Mouse (Mus musculus): ENCODE results near the gene Dmc1. TPM values are rescaled to one million over a fixed set of nuclear protein-coding genes. Genes with fewer than 3 reads are reported as not detected.
A peak's percentile ranks its signal among the peaks of the same experiment; 100 is the strongest.

Gene Dmc1
- polyA plus RNA-seq, 1 experiment from 2014 or later, result 2.5 TPM

GRCm38 (mm10) chr15:79511553-79512320 is 93.2 kb downstream of the Dmc1 start:
- H3K27me3 ChIP-seq, result peaks cover 65% of the 10 kb centered on the region
- H3K9me3 ChIP-seq (replicated peaks), result no peaks in the 10 kb centered on the region
- peak; percentile 59 for ATAC-seq (ENCODE audit: insufficient number of reproducible peaks, low FRiP score, low TSS enrichment, low read depth)
- peak overlapping the region; percentile 46 for H3K4me3 ChIP-seq (replicated peaks)
- peak overlapping the region; percentile 74 for H3K4me2 ChIP-seq (replicated peaks)
- no peak overlapping the region for H3K27ac ChIP-seq (replicated peaks)
- peaks cover 30% of the 10 kb centered on the region for H3K4me1 ChIP-seq
- H3K9ac ChIP-seq, result no peak overlapping the region
- WGBS, result 2% methylated on average over 61 of the region's 61 CpGs
- H3K36me3 ChIP-seq, result no peaks in the 10 kb centered on the region

Small RNA genes lying within 50 kb of the gene (microRNA-seq; reads per million reads assigned to microRNA genes)
- not detected for gene Gm27903 (ENCODE audit: borderline number of aligned reads)

Other genes starting within 250 kb of the Dmc1 start
- gene Tmem184b, start 201.5 kb downstream of the Dmc1 start, polyA plus RNA-seq (2015; fragmentation: Nextera tagmentation; extraction: Ambion mirVana), result 87.4 and 92.8 TPM in 2 replicates
- gene Csnk1e, start 149.5 kb downstream of the Dmc1 start, polyA plus RNA-seq (2015; fragmentation: Nextera tagmentation; extraction: Ambion mirVana), result 113 and 117 TPM in 2 replicates
- 0.14 and 0.15 TPM in 2 replicates for gene Kcnj4, start 99.9 kb downstream of the Dmc1 start, polyA plus RNA-seq (2015; fragmentation: Nextera tagmentation; extraction: Ambion mirVana)
- gene Kdelr3, start 88.7 kb downstream of the Dmc1 start, polyA plus RNA-seq (2015; fragmentation: Nextera tagmentation; extraction: Ambion mirVana), result 168 and 178 TPM in 2 replicates
- 48.5 and 55.1 TPM in 2 replicates for gene Ddx17, start 58.4 kb downstream of the Dmc1 start, polyA plus RNA-seq (2015; fragmentation: Nextera tagmentation; extraction: Ambion mirVana)
- 1.8 and 1.9 TPM in 2 replicates for gene Fam227a, start 53.8 kb upstream of the Dmc1 start, polyA plus RNA-seq (2015; fragmentation: Nextera tagmentation; extraction: Ambion mirVana)
- gene Cby1, start 54.1 kb upstream of the Dmc1 start, polyA plus RNA-seq (2015; fragmentation: Nextera tagmentation; extraction: Ambion mirVana), result 67.3 and 78.6 TPM in 2 replicates
- gene Tomm22, start 65.8 kb upstream of the Dmc1 start, polyA plus RNA-seq (2015; fragmentation: Nextera tagmentation; extraction: Ambion mirVana), result 207 and 210 TPM in 2 replicates
- gene Josd1, start 82.8 kb upstream of the Dmc1 start, polyA plus RNA-seq (2015; fragmentation: Nextera tagmentation; extraction: Ambion mirVana), result 27.0 and 28.0 TPM in 2 replicates
- 36.4 and 39.1 TPM in 2 replicates for gene Gtpbp1, start 85.7 kb upstream of the Dmc1 start, polyA plus RNA-seq (2015; fragmentation: Nextera tagmentation; extraction: Ambion mirVana)
- 6.4 and 7.7 TPM in 2 replicates for gene Sun2, start 137.4 kb upstream of the Dmc1 start, polyA plus RNA-seq (2015; fragmentation: Nextera tagmentation; extraction: Ambion mirVana)
- gene Dnal4, start 172.7 kb upstream of the Dmc1 start, polyA plus RNA-seq (2015; fragmentation: Nextera tagmentation; extraction: Ambion mirVana), result 73.3 and 77.6 TPM in 2 replicates
- gene Nptxr, start 199.7 kb upstream of the Dmc1 start, polyA plus RNA-seq (2015; fragmentation: Nextera tagmentation; extraction: Ambion mirVana), result 8.4 and 9.0 TPM in 2 replicates
- gene Npcd, start 229.1 kb upstream of the Dmc1 start, polyA plus RNA-seq (2015; fragmentation: Nextera tagmentation; extraction: Ambion mirVana), result 0.91 TPM in 1 of 2 replicates, not detected in the other
- gene Cbx6, start 229.6 kb upstream of the Dmc1 start, polyA plus RNA-seq (2015; fragmentation: Nextera tagmentation; extraction: Ambion mirVana), result 90.7 and 93.5 TPM in 2 replicates

Data from embryonic facial prominence, embryonic 15.5 days (tissue).